ENCODE assay signal across 1 mouse cellular context in the genomic region with DNA sequence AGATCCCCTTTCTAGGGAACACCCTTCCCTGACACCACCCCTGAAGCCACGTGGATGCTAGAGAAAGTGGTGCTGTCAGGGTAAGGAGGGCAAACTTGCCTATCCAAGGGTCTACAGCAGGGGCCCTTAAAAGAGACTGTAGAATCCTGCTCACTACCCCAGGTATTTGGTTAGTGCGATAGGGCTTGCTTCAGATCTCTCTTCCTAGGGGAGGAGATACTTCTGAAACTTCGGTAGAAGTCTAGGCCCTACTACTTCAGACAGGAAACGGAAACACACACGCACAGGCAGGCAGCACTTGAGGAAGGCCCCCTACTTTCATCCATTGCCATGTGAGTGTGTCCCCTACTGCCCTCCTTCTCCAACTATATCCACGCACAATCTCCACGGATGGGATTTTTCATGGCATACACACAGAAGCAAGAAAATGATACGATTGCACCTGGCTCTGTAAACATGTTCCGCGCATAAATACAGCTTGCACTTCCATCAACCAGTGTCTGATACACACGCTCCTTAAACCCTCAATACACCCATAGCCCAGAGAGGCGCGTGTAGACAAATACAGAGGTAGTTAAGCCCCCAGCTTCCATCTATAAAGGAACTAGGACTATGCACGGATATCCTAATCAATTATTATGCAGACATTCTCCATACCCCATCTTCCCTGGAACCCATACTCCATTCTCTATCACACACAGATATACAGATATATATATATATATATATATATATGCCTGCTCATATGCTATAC.
TF ChIP-seq lines count a peak whose summit lies in the region.

No protein-coding gene starts in this region.

TF ChIP-seq in CH12.LX, 34 proteins besides CTCF, POLR2A, EP300 and RAD21 (continued from another document):
- TF ChIP-seq CHD1 (IDR thresholded peaks at IDR 0.05; ENCODE audit: low read depth, low read length) (0 out of 2 replicates have a peak, but pooled peaks have one; percentile 65), ZMIZ1 (IDR thresholded peaks at IDR 0.05; ENCODE audit: low read depth, low read length) (no peak; the same call in none of the 2 replicates), ZKSCAN1 (IDR thresholded peaks at IDR 0.05; ENCODE audit: borderline replicate concordance, low read depth, low read length) (no peak), ZC3H11A (IDR thresholded peaks at IDR 0.05; ENCODE audit: low read depth, low read length) (no peak), BHLHE40 (IDR thresholded peaks at IDR 0.05; ENCODE audit: low read depth, low read length) (peak; percentile 64), MAFK (IDR thresholded peaks at IDR 0.05; ENCODE audit: insufficient replicate concordance, low read length) (no peak), RCOR1 (conservative IDR thresholded peaks at IDR 0.05; ENCODE audit: low read depth, low read length) (no peak), ETS1 (conservative IDR thresholded peaks at IDR 0.05; ENCODE audit: low read depth, low read length) (peak; percentile 29), POLR2AphosphoS2 (IDR thresholded peaks at IDR 0.05; ENCODE audit: low read depth, low read length) (no peak)
TF ChIP-seq in CH12.LX: peak in this region for 16.
